Mouse (Mus musculus) splenic B cell, adult 2 months (primary cell): ENCODE results near the gene Acvr1b.

Source experiments
- DNase-seq: peaks from one replicate; pipeline ENCODE4 v3.0.0-alpha.2; 2011; ENCODE audit warnings: low read depth, low spot score
- H3K27me3 ChIP-seq: 2 replicates; pipeline ENCODE4 v1.6.1; 2012; ENCODE audit warnings: mild to moderate bottlenecking, low read length, moderate library complexity, mixed read lengths; ENCODE audit not compliant: control insufficient read depth, poor library complexity, insufficient read depth, severe bottlenecking
- H3K36me3 ChIP-seq: 2 replicates; pipeline ENCODE4 v1.6.1; 2012; ENCODE audit warnings: mild to moderate bottlenecking, low read length, moderate library complexity, mixed read lengths; ENCODE audit not compliant: control insufficient read depth, poor library complexity, insufficient read depth, severe bottlenecking

Gene Acvr1b

GRCm38 (mm10) chr15:101194951-101195823 lies 21.3 kb downstream of the Acvr1b start:
- no peaks in the 10 kb centered on the region for H3K27me3 ChIP-seq
- no peaks in the 10 kb centered on the region; the same call in none of the 2 replicates for H3K36me3 ChIP-seq
- no peak for DNase-seq

- no peak for DNase-seq
- Histone ChIP-seq H3K27me3 (no peaks in the 10 kb centered on the region), H3K36me3 (no peaks in the 10 kb centered on the region; the same call in none of the 2 replicates)
Observed at GRCm38 (mm10) chr15:101196079-101196795, 22.4 kb downstream of the Acvr1b start.

GRCm38 (mm10) chr15:101196961-101197360 lies 23.1 kb downstream of the Acvr1b start:
- DNase-seq = no peak
- Histone ChIP-seq H3K27me3 (no peaks in the 10 kb centered on the region), H3K36me3 (no peaks in the 10 kb centered on the region; the same call in none of the 2 replicates)

- Histone ChIP-seq H3K27me3 (no peaks in the 10 kb centered on the region), H3K36me3 (no peaks in the 10 kb centered on the region; the same call in none of the 2 replicates)
- no peak for DNase-seq
Observed at GRCm38 (mm10) chr15:101197497-101198179, 23.8 kb downstream of the Acvr1b start.

- Histone ChIP-seq H3K27me3 (no peaks in the 10 kb centered on the region), H3K36me3 (no peaks in the 10 kb centered on the region; the same call in none of the 2 replicates)
- DNase-seq = peak; percentile 93
Observed at GRCm38 (mm10) chr15:101198218-101198617, 24.4 kb downstream of the Acvr1b start.

- Histone ChIP-seq H3K27me3 (no peaks in the 10 kb centered on the region), H3K36me3 (no peaks in the 10 kb centered on the region; the same call in none of the 2 replicates)
- peak; percentile 51 for DNase-seq
Observed at GRCm38 (mm10) chr15:101198850-101199249, 25.0 kb downstream of the Acvr1b start.

GRCm38 (mm10) chr15:101200777-101201295 lies 27.0 kb downstream of the Acvr1b start:
- no peak for DNase-seq
- Histone ChIP-seq H3K36me3 (no peaks in the 10 kb centered on the region; the same call in none of the 2 replicates), H3K27me3 (no peaks in the 10 kb centered on the region)

- H3K36me3 ChIP-seq = no peaks in the 10 kb centered on the region; the same call in none of the 2 replicates
- DNase-seq = no peak
Observed at GRCm38 (mm10) chr15:101201414-101201813, 27.5 kb downstream of the Acvr1b start.

GRCm38 (mm10) chr15:101203673-101204072 lies 29.8 kb downstream of the Acvr1b start:
- no peaks in the 10 kb centered on the region; the same call in none of the 2 replicates for H3K36me3 ChIP-seq
- H3K27me3 ChIP-seq = no peaks in the 10 kb centered on the region
- DNase-seq = no peak

More at GRCm38 (mm10) chr15:101201414-101201813, 27.5 kb downstream of the Acvr1b start:
- no peaks in the 10 kb centered on the region for H3K27me3 ChIP-seq

GRCm38 (mm10) chr15:101204781-101205180 lies 30.9 kb downstream of the Acvr1b start:
- no peak for DNase-seq
- Histone ChIP-seq H3K36me3 (no peaks in the 10 kb centered on the region; the same call in none of the 2 replicates), H3K27me3 (no peaks in the 10 kb centered on the region)

GRCm38 (mm10) chr15:101210228-101210627 lies 36.4 kb downstream of the Acvr1b start:
- no peaks in the 10 kb centered on the region for H3K27me3 ChIP-seq
- peak; percentile 85 for DNase-seq

GRCm38 (mm10) chr15:101210998-101211613 lies 37.2 kb downstream of the Acvr1b start:
- Histone ChIP-seq H3K27me3 (no peaks in the 10 kb centered on the region), H3K36me3 (0 out of 2 replicates have a peak, but pooled peaks cover 1% of the 10 kb centered on the region)
- no peak for DNase-seq

More at GRCm38 (mm10) chr15:101210228-101210627, 36.4 kb downstream of the Acvr1b start:
- 0 out of 2 replicates have a peak, but pooled peaks cover 1% of the 10 kb centered on the region for H3K36me3 ChIP-seq

GRCm38 (mm10) chr15:101212435-101212834 lies 38.6 kb downstream of the Acvr1b start:
- 0 out of 2 replicates have a peak, but pooled peaks cover 1% of the 10 kb centered on the region for H3K36me3 ChIP-seq
- H3K27me3 ChIP-seq = no peaks in the 10 kb centered on the region

GRCm38 (mm10) chr15:101215136-101215535 lies 41.3 kb downstream of the Acvr1b start:
- no peak for DNase-seq
- no peaks in the 10 kb centered on the region for H3K27me3 ChIP-seq
- no peaks in the 10 kb centered on the region for H3K36me3 ChIP-seq

More at GRCm38 (mm10) chr15:101212435-101212834, 38.6 kb downstream of the Acvr1b start:
- no peak for DNase-seq
